Mouse (Mus musculus): ENCODE measurements around the gene Cxcl5. TPM values are rescaled to one million over a fixed set of nuclear protein-coding genes. Genes with fewer than 3 reads are reported as not detected.
A peak's percentile ranks its signal among the peaks of the same experiment; 100 is the strongest.
"Not testable (repeated sequence)": the region's sequence is repeated elsewhere in the genome, so short reads cannot be mapped to it uniquely, and the experiment has no call there.

Gene Cxcl5
- polyA plus RNA-seq, 1 experiment: not detected

DNA sequence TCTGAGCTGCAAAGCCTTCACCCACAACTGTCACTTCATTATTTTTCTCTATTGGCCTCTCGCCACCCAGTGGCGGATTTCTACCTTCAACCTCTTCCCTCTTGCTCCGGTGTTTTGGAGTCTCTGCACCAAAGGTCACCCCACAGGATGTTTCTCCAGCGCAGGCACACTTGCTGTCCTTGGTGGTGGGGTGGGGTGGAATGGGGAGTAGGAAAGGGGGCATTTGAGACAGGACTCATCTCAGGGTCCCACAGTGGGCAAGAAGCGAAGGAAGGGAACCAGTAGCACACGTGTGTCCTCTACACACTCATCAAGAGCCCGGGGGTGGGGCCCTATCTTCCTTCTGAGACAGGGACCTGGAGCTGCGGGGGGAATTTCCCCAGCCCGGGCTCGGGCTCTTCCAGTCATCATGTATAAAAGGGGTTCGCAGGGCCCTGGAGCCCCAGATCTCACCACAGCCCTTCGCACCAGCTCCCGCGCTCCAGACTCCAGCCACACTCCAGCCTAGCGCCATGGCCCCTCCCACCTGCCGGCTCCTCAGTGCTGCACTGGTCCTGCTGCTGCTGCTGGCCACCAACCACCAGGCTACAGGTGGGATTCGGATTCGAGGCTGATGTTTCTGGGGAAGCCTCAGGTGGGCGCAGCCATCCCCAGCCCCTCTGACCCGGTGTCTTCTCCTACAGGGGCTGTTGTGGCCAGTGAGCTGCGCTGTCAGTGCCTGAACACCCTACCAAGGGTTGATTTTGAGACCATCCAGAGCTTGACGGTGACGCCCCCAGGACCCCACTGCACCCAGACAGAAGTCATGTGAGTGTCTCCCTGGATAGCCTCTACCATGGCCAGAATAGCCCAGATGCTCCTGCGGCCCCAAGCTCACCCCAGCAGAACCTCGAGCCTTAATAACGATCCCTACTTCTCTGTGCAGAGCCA, 26.8 kb downstream of the Cxcl5 start, which contains the start of gene Cxcl3:
Cxcl3 (plus strand) TSS at position 445 of the 930 bp plus-strand sequence.
- Histone ChIP-seq H3K36me3 (ENCODE audit: control insufficient read depth, insufficient read depth, low read length) (no peaks in the 10 kb centered on the region), H3K4me1 (ENCODE audit: control insufficient read depth, insufficient read depth, low read length) (no peaks in the 10 kb centered on the region), H3K27me3 (replicated peaks; ENCODE audit: control insufficient read depth, insufficient read depth, low read length) (no peaks in the 10 kb centered on the region), H3K4me3 (ENCODE audit: insufficient read depth, low read depth, low read length) (no peak within 1 kb of the TSS), H3K27ac (ENCODE audit: insufficient read depth, low read depth, low read length) (no peak within 1 kb of the TSS)
- peak; percentile 78 for DNase-seq
- TF ChIP-seq POLR2A (IDR thresholded peaks at IDR 0.05; ENCODE audit: low read depth, low read length): no peak
- peak; percentile 56 for TF ChIP-seq CTCF (conservative IDR thresholded peaks at IDR 0.05; ENCODE audit: insufficient read depth, insufficient read length, low read depth, low read length)
- WGBS: 27% methylated on average over 26 of the region's 26 CpGs

- WGBS: 91% methylated on average over 4 of the region's 4 CpGs
- no peak overlapping the region for H3K27ac ChIP-seq (ENCODE audit: insufficient read depth, low read depth, low read length)
- H3K4me3 ChIP-seq (ENCODE audit: insufficient read depth, low read depth, low read length): no peak overlapping the region
- no peaks in the 10 kb centered on the region for H3K4me1 ChIP-seq (ENCODE audit: control insufficient read depth, insufficient read depth, low read length)
- TF ChIP-seq POLR2A (IDR thresholded peaks at IDR 0.05; ENCODE audit: low read depth, low read length) (no peak), CTCF (conservative IDR thresholded peaks at IDR 0.05; ENCODE audit: insufficient read depth, insufficient read length, low read depth, low read length) (peak; percentile 46)
- no peaks in the 10 kb centered on the region for H3K36me3 ChIP-seq (ENCODE audit: control insufficient read depth, insufficient read depth, low read length)
- H3K27me3 ChIP-seq (replicated peaks; ENCODE audit: control insufficient read depth, insufficient read depth, low read length): no peaks in the 10 kb centered on the region
- no peak for DNase-seq
These were observed 29.0 kb downstream of the Cxcl5 start for GRCm38 (mm10) chr5:90788114-90788513.

- WGBS: 38% methylated on average over 11 of the region's 11 CpGs
- Histone ChIP-seq H3K27me3 (replicated peaks; ENCODE audit: control insufficient read depth, insufficient read depth, low read length) (no peaks in the 10 kb centered on the region), H3K4me1 (ENCODE audit: control insufficient read depth, insufficient read depth, low read length) (no peaks in the 10 kb centered on the region), H3K27ac (ENCODE audit: insufficient read depth, low read depth, low read length) (0 out of 2 replicates have a peak overlapping the region, but pooled peaks have one; percentile 12), H3K4me3 (ENCODE audit: insufficient read depth, low read depth, low read length) (no peak overlapping the region), H3K36me3 (ENCODE audit: control insufficient read depth, insufficient read depth, low read length) (no peaks in the 10 kb centered on the region)
- TF ChIP-seq POLR2A (IDR thresholded peaks at IDR 0.05; ENCODE audit: low read depth, low read length): no peak
- TF ChIP-seq CTCF (conservative IDR thresholded peaks at IDR 0.05; ENCODE audit: insufficient read depth, insufficient read length, low read depth, low read length): no peak
- peak; percentile 51 for DNase-seq
These were observed 30.3 kb downstream of the Cxcl5 start for GRCm38 (mm10) chr5:90789306-90790073.

GRCm38 (mm10) chr5:90790074-90790502, 30.9 kb downstream of the Cxcl5 start:
- 20% methylated on average over 8 of the region's 8 CpGs for WGBS
- DNase-seq: peak; percentile 14
- no peaks in the 10 kb centered on the region for H3K36me3 ChIP-seq (ENCODE audit: control insufficient read depth, insufficient read depth, low read length)
- H3K4me1 ChIP-seq (ENCODE audit: control insufficient read depth, insufficient read depth, low read length): no peaks in the 10 kb centered on the region
- no peak overlapping the region for H3K27ac ChIP-seq (ENCODE audit: insufficient read depth, low read depth, low read length)
- no peak for TF ChIP-seq POLR2A (IDR thresholded peaks at IDR 0.05; ENCODE audit: low read depth, low read length)
- TF ChIP-seq CTCF (conservative IDR thresholded peaks at IDR 0.05; ENCODE audit: insufficient read depth, insufficient read length, low read depth, low read length): no peak
- no peak overlapping the region for H3K4me3 ChIP-seq (ENCODE audit: insufficient read depth, low read depth, low read length)
- H3K27me3 ChIP-seq (replicated peaks; ENCODE audit: control insufficient read depth, insufficient read depth, low read length): no peaks in the 10 kb centered on the region

DNA sequence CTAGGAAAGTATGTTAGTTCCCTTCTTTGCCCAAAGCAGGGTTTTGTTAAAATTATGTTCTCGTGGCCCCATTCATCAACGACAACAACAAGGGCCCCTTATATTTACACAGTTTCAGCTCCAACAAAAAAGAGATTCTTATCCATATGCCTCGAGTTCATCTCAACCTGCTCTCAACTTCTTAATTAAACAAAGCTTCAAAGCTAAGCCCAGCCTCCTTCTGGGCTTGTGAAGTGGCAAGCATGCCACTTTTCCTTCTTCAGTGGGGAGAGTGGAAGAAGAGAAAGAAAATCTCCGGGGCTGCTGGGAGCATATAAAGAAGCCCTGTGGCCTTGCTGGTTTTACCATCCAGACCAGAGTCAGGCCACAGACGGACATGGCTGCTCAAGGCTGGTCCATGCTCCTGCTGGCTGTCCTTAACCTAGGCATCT, 35.0 kb downstream of the Cxcl5 start, which contains the start of gene Cxcl15:
Cxcl15 (plus strand) TSS at position 340 of the 431 bp plus-strand sequence.
- Histone ChIP-seq H3K4me3 (ENCODE audit: insufficient read depth, low read depth, low read length) (no peak within 1 kb of the TSS), H3K27me3 (replicated peaks; ENCODE audit: control insufficient read depth, insufficient read depth, low read length) (no peaks in the 10 kb centered on the region), H3K27ac (ENCODE audit: insufficient read depth, low read depth, low read length) (no peak within 1 kb of the TSS), H3K4me1 (ENCODE audit: control insufficient read depth, insufficient read depth, low read length) (no peaks in the 10 kb centered on the region), H3K36me3 (ENCODE audit: control insufficient read depth, insufficient read depth, low read length) (no peaks in the 10 kb centered on the region)
- no peak for TF ChIP-seq CTCF (conservative IDR thresholded peaks at IDR 0.05; ENCODE audit: insufficient read depth, insufficient read length, low read depth, low read length)
- no peak for TF ChIP-seq POLR2A (IDR thresholded peaks at IDR 0.05; ENCODE audit: low read depth, low read length)
- 68% methylated on average over 5 of the region's 5 CpGs for WGBS
- DNase-seq: no peak

GRCm38 (mm10) chr5:90795392-90795791, 36.2 kb downstream of the Cxcl5 start:
- H3K4me3 ChIP-seq (ENCODE audit: insufficient read depth, low read depth, low read length); DNase-seq; H3K27ac ChIP-seq (ENCODE audit: insufficient read depth, low read depth, low read length); H3K36me3 ChIP-seq (ENCODE audit: control insufficient read depth, insufficient read depth, low read length); H3K27me3 ChIP-seq (replicated peaks; ENCODE audit: control insufficient read depth, insufficient read depth, low read length); H3K4me1 ChIP-seq (ENCODE audit: control insufficient read depth, insufficient read depth, low read length): not testable (repeated sequence)
- WGBS: 92% methylated on average over 2 of the region's 2 CpGs

- Histone ChIP-seq H3K36me3 (ENCODE audit: control insufficient read depth, insufficient read depth, low read length) (no peaks in the 10 kb centered on the region), H3K27me3 (replicated peaks; ENCODE audit: control insufficient read depth, insufficient read depth, low read length) (no peaks in the 10 kb centered on the region), H3K4me3 (ENCODE audit: insufficient read depth, low read depth, low read length) (no peak overlapping the region), H3K27ac (ENCODE audit: insufficient read depth, low read depth, low read length) (no peak overlapping the region), H3K4me1 (ENCODE audit: control insufficient read depth, insufficient read depth, low read length) (no peaks in the 10 kb centered on the region)
- no peak for DNase-seq
- TF ChIP-seq POLR2A (IDR thresholded peaks at IDR 0.05; ENCODE audit: low read depth, low read length) (no peak), CTCF (conservative IDR thresholded peaks at IDR 0.05; ENCODE audit: insufficient read depth, insufficient read length, low read depth, low read length) (no peak)
These were observed 45.4 kb downstream of the Cxcl5 start for GRCm38 (mm10) chr5:90804574-90804973.
